Mouse (Mus musculus): ENCODE data around the gene Ttc30a1.

GRCm38 (mm10) chr2:75964972-75965371, 16.8 kb downstream of the Ttc30a1 start:
- TF ChIP-seq CTCF (IDR thresholded peaks at IDR 0.05; ENCODE audit: borderline replicate concordance, control insufficient read depth, extremely low read depth, insufficient read depth, low read length, poor library complexity) (no peak), POLR2A (IDR thresholded peaks at IDR 0.05; ENCODE audit: control insufficient read depth, extremely low read depth, insufficient read depth, low read length, poor library complexity) (no peak)
